Mouse (Mus musculus) CH12.LX (cell line): ENCODE measurements around the gene Ubd.

Source experiments
- CHD1 ChIP-seq: IDR thresholded peaks from 2 replicates; pipeline ENCODE4 v1.6.1; 2012; ENCODE audit warnings: low read depth, low read length, improper control_type of control experiment, inconsistent platforms
- CHD2 ChIP-seq: IDR thresholded peaks from 2 replicates; pipeline ENCODE4 v1.6.1; 2011; ENCODE audit warnings: low read length, improper control_type of control experiment
- CTCF ChIP-seq, 2 experiments: IDR thresholded peaks in 1 of 2; conservative IDR thresholded peaks in 1 of 2; 2 replicates each; pipeline ENCODE4 v1.5.1; 2011 to 2012; ENCODE audit warnings: low read depth in 2 of 2, low read length in 2 of 2, improper control_type of control experiment in 1 of 2, inconsistent platforms in 1 of 2, mild to moderate bottlenecking in 1 of 2, moderate library complexity in 1 of 2
- EP300 ChIP-seq: IDR thresholded peaks from 2 replicates; pipeline ENCODE4 v1.6.1; 2011; ENCODE audit warnings: low read length, improper control_type of control experiment
- HCFC1 ChIP-seq: IDR thresholded peaks from 2 replicates; pipeline ENCODE4 v1.6.1; 2012; ENCODE audit warnings: low read depth, mild to moderate bottlenecking, inconsistent platforms, low read length, improper control_type of control experiment
- MEF2A ChIP-seq: IDR thresholded peaks from 2 replicates; pipeline ENCODE4 v1.6.1; 2014; ENCODE audit warnings: low read depth, mild to moderate bottlenecking, inconsistent platforms, low read length, improper control_type of control experiment, borderline replicate concordance
- MXI1 ChIP-seq: IDR thresholded peaks from 2 replicates; pipeline ENCODE4 v1.6.1; 2011; ENCODE audit warnings: mild to moderate bottlenecking, low read depth, low read length, improper control_type of control experiment
- NELFE ChIP-seq: IDR thresholded peaks from 2 replicates; pipeline ENCODE4 v1.6.1; 2011; ENCODE audit warnings: low read depth, low read length, improper control_type of control experiment
- POLR2A ChIP-seq: IDR thresholded peaks from 2 replicates; pipeline ENCODE4 v1.6.1; 2011; ENCODE audit warnings: low read depth, mild to moderate bottlenecking, improper control_type of control experiment, low read length
- TBP ChIP-seq: conservative IDR thresholded peaks from 2 replicates; pipeline ENCODE4 v1.6.1; 2011; ENCODE audit warnings: low read depth, low read length, improper control_type of control experiment
- TCF12 ChIP-seq: IDR thresholded peaks from 2 replicates; pipeline ENCODE4 v1.6.1; 2014; ENCODE audit warnings: low read depth, mild to moderate bottlenecking, inconsistent platforms, low read length, improper control_type of control experiment
- USF2 ChIP-seq: conservative IDR thresholded peaks from 2 replicates; pipeline ENCODE4 v1.6.1; 2011; ENCODE audit warnings: low read depth, low read length, improper control_type of control experiment

- TF ChIP-seq USF2 (no peak), POLR2A (no peak), EP300 (no peak), CHD2 (no peak), CTCF (conservative IDR thresholded peaks at IDR 0.05 in 1 of 2, IDR thresholded peaks at IDR 0.05 in 1 of 2; ENCODE audit: low read depth in 2 of 2, low read length in 2 of 2) (no peak), MEF2A (no peak), MXI1 (no peak), CHD1 (no peak), HCFC1 (no peak), TCF12 (no peak), TBP (no peak), NELFE (no peak)
Measured at GRCm38 (mm10) chr17:37219846-37220245, 26.2 kb downstream of the Ubd start, which contains the start of gene Olfr96.
